Mouse (Mus musculus) forebrain, embryonic 11.5 days (tissue): ENCODE measurements around the gene Limk1. TPM values are rescaled to one million over a fixed set of nuclear protein-coding genes. Genes with fewer than 3 reads are reported as not detected.

Experiments used
- ATAC-seq: fragments of 200-750 bp; cut with Nextera tagmentation; replicated peaks from 2 replicates; pipeline ENCODE4 v1.8.0; 2017; ENCODE audit warnings: moderate TSS enrichment; ENCODE audit not compliant: low FRiP score
- DNase-seq: peaks from one replicate; pipeline ENCODE4 v3.0.0-alpha.2; 2017; ENCODE audit warnings: low spot score
- H3K27ac ChIP-seq: fragments of 300-500 bp; sonication (generic); 2 replicates; pipeline ENCODE4 v1.5.1; 2014; ENCODE audit warnings: low read depth, low read length
- H3K27me3 ChIP-seq: fragments of 300-500 bp; sonication (generic); 2 replicates; pipeline ENCODE4 v1.6.1; 2014; ENCODE audit warnings: mild to moderate bottlenecking, low read length, mixed read lengths; ENCODE audit not compliant: control insufficient read depth, insufficient read depth
- H3K36me3 ChIP-seq: fragments of 300-500 bp; sonication (generic); 2 replicates; pipeline ENCODE4 v1.6.1; 2014; ENCODE audit warnings: mild to moderate bottlenecking, low read length, moderate library complexity, mixed read lengths; ENCODE audit not compliant: control insufficient read depth, insufficient read depth
- H3K4me1 ChIP-seq: fragments of 300-500 bp; sonication (generic); replicated peaks from 2 replicates; pipeline ENCODE4 v1.6.1; 2014; ENCODE audit warnings: low read length, mixed read lengths; ENCODE audit not compliant: control insufficient read depth, insufficient read depth
- H3K4me2 ChIP-seq: fragments of 300-500 bp; sonication (generic); 2 replicates; pipeline ENCODE4 v1.6.1; 2014; ENCODE audit warnings: low read depth, mild to moderate bottlenecking, low read length, moderate library complexity, mixed read lengths; ENCODE audit not compliant: severe bottlenecking
- H3K4me3 ChIP-seq: fragments of 300-500 bp; sonication (generic); 2 replicates; pipeline ENCODE4 v1.5.1; 2014; ENCODE audit warnings: low read depth, low read length
- H3K9ac ChIP-seq: fragments of 300-500 bp; sonication (generic); 2 replicates; pipeline ENCODE4 v1.6.1; 2014; ENCODE audit warnings: low read length
- H3K9me3 ChIP-seq: fragments of 300-500 bp; sonication (generic); 2 replicates; pipeline ENCODE4 v1.6.1; 2016; ENCODE audit warnings: low read length, mixed read lengths; ENCODE audit not compliant: control insufficient read depth
- WGBS: fragments of 180-500 bp; shearing (Covaris S2); extraction: QIAGEN DNeasy Blood & Tissue Kit; methylation state at CpG from one replicate; pipeline ENCODE4 v1.1.7; 2014; 5-methylcytosine and 5-hydroxymethylcytosine counted together
- polyA plus RNA-seq: library from polyadenylated mRNA; unstranded; fragments of >200 nt; fragmentation: Nextera tagmentation; extraction: Ambion mirVana; gene quantifications from 2 replicates; pipeline ENCODE4 v1.2.1, GENCODE M21; 2014

The Limk1 gene
- polyA plus RNA-seq, 1 experiment from 2014 or later, result 11.2 TPM

GRCm38 (mm10) chr5:134637820-134638367 lies 50.5 kb downstream of the Limk1 start:
- H3K9me3 ChIP-seq, result no peaks in the 10 kb centered on the region
- H3K4me3 ChIP-seq, result peak overlapping the region; percentile 99
- DNase-seq (no peak), ATAC-seq (no peak)
- WGBS, result 39% methylated on average over 5 of the region's 5 CpGs
- peaks cover 6% of the 10 kb centered on the region for H3K4me1 ChIP-seq
- no peak overlapping the region for H3K27ac ChIP-seq
- peak overlapping the region; percentile 99 for H3K9ac ChIP-seq
- no peaks in the 10 kb centered on the region for H3K27me3 ChIP-seq
- peak overlapping the region; percentile 87 for H3K4me2 ChIP-seq
- H3K36me3 ChIP-seq, result no peaks in the 10 kb centered on the region; the same call in 1 of the 2 replicates

GRCm38 (mm10) chr5:134632841-134633240 lies 55.6 kb downstream of the Limk1 start:
- no peak overlapping the region for H3K9ac ChIP-seq
- H3K9me3 ChIP-seq, result no peaks in the 10 kb centered on the region
- no peak overlapping the region for H3K4me3 ChIP-seq
- H3K36me3 ChIP-seq, result no peaks in the 10 kb centered on the region; the same call in 1 of the 2 replicates
- ATAC-seq (no peak), DNase-seq (no peak)
- H3K27me3 ChIP-seq, result no peaks in the 10 kb centered on the region
- H3K4me1 ChIP-seq, result peaks cover 3% of the 10 kb centered on the region
- WGBS, result 73% methylated on average over 2 of the region's 2 CpGs
- H3K27ac ChIP-seq, result no peak overlapping the region
- no peak overlapping the region for H3K4me2 ChIP-seq

- Histone ChIP-seq H3K27me3 (no peaks in the 10 kb centered on the region), H3K4me1 (no peaks in the 10 kb centered on the region), H3K9ac (no peak overlapping the region), H3K9me3 (no peaks in the 10 kb centered on the region), H3K4me3 (no peak overlapping the region), H3K27ac (no peak overlapping the region), H3K36me3 (peaks cover under 1% of the 10 kb centered on the region; the same call in 1 of the 2 replicates), H3K4me2 (no peak overlapping the region)
- DNase-seq, result no peak
- no peak for ATAC-seq
These were observed 57.6 kb downstream of the Limk1 start for GRCm38 (mm10) chr5:134630835-134631234.

GRCm38 (mm10) chr5:134629508-134629907 lies 58.9 kb downstream of the Limk1 start:
- Histone ChIP-seq H3K27ac (no peak overlapping the region), H3K36me3 (peaks cover 13% of the 10 kb centered on the region), H3K4me2 (no peak overlapping the region), H3K4me1 (no peaks in the 10 kb centered on the region), H3K27me3 (no peaks in the 10 kb centered on the region), H3K4me3 (no peak overlapping the region), H3K9me3 (no peaks in the 10 kb centered on the region), H3K9ac (no peak overlapping the region)
- no peak for DNase-seq
- no peak for ATAC-seq
- 83% methylated on average over 4 of the region's 4 CpGs for WGBS

DNA sequence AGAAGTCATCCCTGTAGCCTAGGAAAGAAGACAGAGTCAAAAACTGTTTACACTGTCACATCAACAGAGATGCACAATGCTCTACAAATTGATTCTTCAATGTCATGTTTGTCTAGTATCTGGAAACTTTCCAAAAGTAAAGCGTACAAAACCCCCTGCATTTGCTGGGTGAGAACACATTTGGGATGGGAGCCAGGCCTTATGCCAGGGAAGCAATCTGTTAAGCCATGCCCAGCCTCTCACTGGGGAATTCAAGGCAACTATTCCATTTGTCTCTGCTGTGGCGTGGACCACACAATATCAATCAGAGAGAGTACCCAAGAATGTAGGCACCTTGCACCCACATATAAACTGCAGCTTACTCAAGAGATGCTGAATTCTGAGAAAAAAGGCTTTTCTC lies 66.3 kb downstream of the Limk1 start:
- no peak overlapping the region for H3K4me2 ChIP-seq
- H3K9ac ChIP-seq, result no peak overlapping the region
- DNase-seq, result no peak
- H3K36me3 ChIP-seq, result peaks cover 48% of the 10 kb centered on the region
- H3K4me1 ChIP-seq, result no peaks in the 10 kb centered on the region
- H3K27me3 ChIP-seq, result no peaks in the 10 kb centered on the region
- ATAC-seq, result no peak
- no peak overlapping the region for H3K27ac ChIP-seq
- WGBS, result 91% methylated on average over 2 of the region's 2 CpGs
- H3K9me3 ChIP-seq, result no peaks in the 10 kb centered on the region
- no peak overlapping the region for H3K4me3 ChIP-seq

DNA sequence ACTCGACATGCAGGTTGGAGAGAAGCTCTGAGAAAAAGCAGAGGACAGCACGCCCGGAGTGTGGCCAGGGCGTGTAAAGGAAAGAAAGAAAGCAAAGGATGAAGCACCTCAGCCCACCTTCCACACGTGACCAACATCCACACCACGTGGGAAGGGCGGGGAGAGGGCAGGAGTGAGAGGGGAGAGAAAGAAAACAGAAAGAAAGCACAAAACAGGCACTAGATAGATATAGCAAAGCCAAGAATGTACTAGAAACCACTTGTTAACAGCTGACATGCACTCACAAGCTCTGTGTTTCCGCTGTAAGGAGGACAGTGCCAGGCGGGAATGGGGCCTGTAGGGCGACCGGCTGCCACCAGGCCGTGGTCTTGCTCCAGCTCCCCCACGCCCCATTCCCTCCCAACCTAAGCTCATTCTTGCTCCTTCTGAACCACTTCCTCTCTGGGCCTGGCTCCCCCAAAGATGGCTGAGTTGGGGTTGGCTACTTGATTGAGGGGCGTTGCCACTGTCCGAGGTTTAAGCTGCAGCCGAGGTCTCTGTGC lies 67.2 kb downstream of the Limk1 start:
- no peaks in the 10 kb centered on the region for H3K4me1 ChIP-seq
- H3K27me3 ChIP-seq, result no peaks in the 10 kb centered on the region
- no peak overlapping the region for H3K4me2 ChIP-seq
- no peak overlapping the region for H3K27ac ChIP-seq
- no peak for ATAC-seq
- H3K9me3 ChIP-seq, result no peaks in the 10 kb centered on the region
- WGBS, result 91% methylated on average over 16 of the region's 16 CpGs
- H3K36me3 ChIP-seq, result peaks cover 50% of the 10 kb centered on the region
- H3K4me3 ChIP-seq, result no peak overlapping the region
- DNase-seq, result no peak
- no peak overlapping the region for H3K9ac ChIP-seq

DNA sequence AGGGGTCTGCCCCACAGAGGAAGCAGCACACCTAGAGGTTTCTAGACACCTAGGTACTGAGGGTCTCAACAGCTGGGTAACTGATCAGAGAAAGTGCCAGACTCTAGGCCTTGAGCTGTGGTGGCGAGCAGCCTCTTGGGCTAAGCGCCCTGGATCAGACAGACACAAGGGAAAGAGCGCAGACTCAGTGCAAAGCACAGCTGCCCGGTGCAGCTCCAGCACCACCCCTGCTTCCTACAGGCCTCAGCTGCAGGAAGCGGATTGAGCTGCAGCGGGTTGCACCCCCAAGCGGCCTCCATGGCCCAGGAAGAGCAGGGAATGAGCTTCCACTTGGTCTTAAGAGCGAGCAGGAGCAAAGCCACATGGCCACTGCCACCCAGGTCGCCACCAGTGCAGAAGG lies 67.9 kb downstream of the Limk1 start:
- Histone ChIP-seq H3K36me3 (peaks cover 46% of the 10 kb centered on the region), H3K27me3 (no peaks in the 10 kb centered on the region), H3K4me1 (no peaks in the 10 kb centered on the region), H3K27ac (no peak overlapping the region), H3K9me3 (no peaks in the 10 kb centered on the region), H3K4me2 (no peak overlapping the region), H3K4me3 (no peak overlapping the region), H3K9ac (no peak overlapping the region)
- ATAC-seq (no peak), DNase-seq (no peak)
- WGBS, result 97% methylated on average over 9 of the region's 9 CpGs

DNA sequence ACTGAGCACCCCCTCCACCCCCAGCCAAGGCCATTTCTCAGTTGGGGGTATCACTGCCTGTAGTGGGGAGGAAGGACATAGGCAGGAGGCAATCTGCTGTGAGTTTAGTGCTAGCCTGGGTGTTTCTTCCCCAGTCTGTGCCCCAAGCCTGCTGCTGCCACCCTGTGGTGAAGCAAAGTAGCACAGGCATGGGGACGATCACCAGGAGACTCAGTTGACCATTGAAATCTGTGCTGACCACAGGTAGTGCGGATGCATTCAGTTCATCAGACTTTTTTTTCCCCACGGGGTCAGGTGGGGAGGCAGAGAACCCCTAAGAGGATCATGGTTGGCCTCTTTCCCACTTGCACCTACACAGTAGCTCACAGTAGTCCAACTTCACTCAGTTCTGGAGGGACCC lies 71.3 kb downstream of the Limk1 start:
- H3K27ac ChIP-seq, result no peak overlapping the region
- H3K9me3 ChIP-seq, result no peaks in the 10 kb centered on the region
- H3K36me3 ChIP-seq, result peaks cover 19% of the 10 kb centered on the region
- DNase-seq, result peak; percentile 62
- no peak overlapping the region for H3K4me3 ChIP-seq
- H3K27me3 ChIP-seq, result no peaks in the 10 kb centered on the region
- WGBS, result 71% methylated on average over 3 of the region's 3 CpGs
- H3K4me1 ChIP-seq, result no peaks in the 10 kb centered on the region
- no peak for ATAC-seq
- H3K4me2 ChIP-seq, result no peak overlapping the region
- H3K9ac ChIP-seq, result no peak overlapping the region

DNA sequence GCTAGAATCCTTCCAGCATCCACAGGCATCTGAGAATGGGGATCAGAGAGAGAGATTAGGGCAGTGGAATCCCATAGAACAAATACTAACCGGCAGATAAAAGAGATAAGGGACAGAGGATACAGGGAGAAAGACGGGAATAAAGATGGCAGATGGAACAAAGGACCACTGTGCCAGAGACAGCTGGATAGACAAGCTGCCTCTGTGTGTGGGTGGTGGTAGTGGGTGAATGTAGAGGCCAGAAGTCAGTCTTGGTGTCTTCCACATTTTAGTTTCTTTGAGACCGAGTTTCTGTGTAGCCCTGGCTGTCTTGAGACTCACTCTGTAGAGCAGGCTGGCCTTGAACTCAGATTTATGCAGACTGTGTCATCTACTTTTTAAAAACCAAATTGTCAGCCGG lies 72.6 kb downstream of the Limk1 start:
- ATAC-seq (no peak), DNase-seq (no peak)
- Histone ChIP-seq H3K36me3 (peaks cover 9% of the 10 kb centered on the region), H3K4me3 (no peak overlapping the region), H3K9me3 (no peaks in the 10 kb centered on the region), H3K4me2 (no peak overlapping the region), H3K27ac (no peak overlapping the region), H3K4me1 (no peaks in the 10 kb centered on the region), H3K27me3 (no peaks in the 10 kb centered on the region), H3K9ac (no peak overlapping the region)
- 78% methylated on average over 4 of the region's 4 CpGs for WGBS
